Mouse (Mus musculus) liver, embryonic 16.5 days (tissue): Measurements from ENCODE around the gene Il17f. TPM values are rescaled to one million over a fixed set of nuclear protein-coding genes. Genes with fewer than 3 reads are reported as not detected.
"Not testable (repeated sequence)": the region's sequence is repeated elsewhere in the genome, so short reads cannot be mapped to it uniquely, and the experiment has no call there.

Experiments used
- ATAC-seq: fragments of 200-750 bp; cut with Nextera tagmentation; 2 replicates; pipeline ENCODE4 v1.8.0; 2017; ENCODE audit warnings: low read depth, mild to moderate bottlenecking, moderate number of reproducible peaks, moderate library complexity
- H3K27ac ChIP-seq: fragments of 300-500 bp; sonication (generic); 2 replicates; pipeline ENCODE4 v1.5.1; 2014; ENCODE audit warnings: mild to moderate bottlenecking, low read length
- H3K27me3 ChIP-seq: fragments of 300-500 bp; sonication (generic); 2 replicates; pipeline ENCODE4 v1.6.1; 2014; ENCODE audit warnings: low read depth, low read length, mixed read lengths; ENCODE audit not compliant: control insufficient read depth, insufficient read depth
- H3K36me3 ChIP-seq: fragments of 300-500 bp; sonication (generic); 2 replicates; pipeline ENCODE4 v1.6.1; 2014; ENCODE audit warnings: mild to moderate bottlenecking; ENCODE audit not compliant: control insufficient read depth, insufficient read depth
- H3K4me1 ChIP-seq: fragments of 300-500 bp; sonication (generic); 2 replicates; pipeline ENCODE4 v1.6.1; 2014; ENCODE audit warnings: low read depth, low read length, mixed read lengths; ENCODE audit not compliant: control insufficient read depth
- H3K4me2 ChIP-seq: fragments of 300-500 bp; sonication (generic); 2 replicates; pipeline ENCODE4 v1.6.1; 2014; ENCODE audit warnings: low read depth, low read length, mixed read lengths
- H3K4me3 ChIP-seq: fragments of 300-500 bp; sonication (generic); 2 replicates; pipeline ENCODE4 v1.5.1; 2014; ENCODE audit warnings: low read depth, mild to moderate bottlenecking, low read length
- H3K9ac ChIP-seq: fragments of 300-500 bp; sonication (generic); 2 replicates; pipeline ENCODE4 v1.6.1; 2014; ENCODE audit warnings: low read depth, low read length
- H3K9me3 ChIP-seq: fragments of 300-500 bp; sonication (generic); replicated peaks from 2 replicates; pipeline ENCODE4 v1.6.1; 2016; ENCODE audit warnings: low read length; ENCODE audit not compliant: control insufficient read depth
- WGBS: fragments of 180-500 bp; shearing (Covaris S2); extraction: QIAGEN DNeasy Blood & Tissue Kit; methylation state at CpG from one replicate; pipeline ENCODE4 v1.1.7; 2014; ENCODE audit not compliant: insufficient replicate concordance; 5-methylcytosine and 5-hydroxymethylcytosine counted together
- polyA plus RNA-seq: library from polyadenylated mRNA; unstranded; fragments of >200 nt; fragmentation: Nextera tagmentation; extraction: Ambion mirVana; gene quantifications from 2 replicates; pipeline ENCODE4 v1.2.1, GENCODE M21; 2015

The Il17f gene
- polyA plus RNA-seq, 1 experiment from 2014 or later, result not detected

DNA sequence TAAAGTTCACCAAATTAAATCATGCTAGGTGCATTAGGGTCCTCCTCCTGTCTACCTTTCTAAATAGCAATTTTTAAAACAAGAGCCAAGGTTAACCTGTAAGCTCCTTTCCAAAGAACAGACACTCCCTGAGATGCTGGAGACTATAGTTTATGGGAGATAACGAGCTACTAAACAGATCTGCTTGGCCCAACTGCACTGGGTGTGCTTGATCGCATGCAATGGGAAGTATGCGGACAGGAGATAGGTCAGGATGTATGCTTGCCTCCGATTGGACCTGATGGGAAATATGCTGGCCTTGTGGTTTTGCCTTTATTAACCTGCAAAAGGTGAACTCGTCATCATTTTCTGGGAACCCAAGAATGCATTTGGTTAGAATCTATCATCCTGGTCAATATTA is 4.8 kb upstream of the Il17f start:
- Histone ChIP-seq H3K9ac (no peak overlapping the region), H3K27me3 (no peaks in the 10 kb centered on the region), H3K4me1 (no peaks in the 10 kb centered on the region; the same call in 1 of the 2 replicates), H3K36me3 (peaks cover 10% of the 10 kb centered on the region), H3K4me2 (no peak overlapping the region), H3K4me3 (no peak overlapping the region), H3K27ac (no peak overlapping the region), H3K9me3 (no peaks in the 10 kb centered on the region)
- WGBS, result 49% methylated on average over 5 of the region's 5 CpGs
- peak; percentile 66; the same call in 1 of the 2 replicates for ATAC-seq

DNA sequence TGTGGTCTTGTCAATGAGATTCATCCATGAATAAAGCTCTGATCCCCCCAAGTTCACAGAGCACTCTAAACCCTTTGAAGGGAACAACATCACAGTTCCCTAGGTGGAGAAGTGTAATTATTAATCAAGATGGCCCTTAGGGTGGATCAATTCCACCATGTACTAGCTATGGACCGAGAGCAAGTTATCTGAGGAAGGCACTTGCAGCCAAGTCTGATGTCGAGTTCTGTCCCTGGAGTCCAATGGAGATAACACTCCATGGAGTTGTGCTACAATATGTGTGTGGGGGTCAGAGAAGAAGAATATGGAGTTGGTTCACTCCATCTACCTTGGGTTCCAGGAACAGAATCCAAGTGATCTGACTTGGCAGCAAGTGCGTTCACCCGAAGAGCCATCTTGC is 4.3 kb upstream of the Il17f start:
- H3K9me3 ChIP-seq, result no peaks in the 10 kb centered on the region
- WGBS, result 58% methylated on average over 4 of the region's 4 CpGs
- ATAC-seq, result peak; percentile 30; the same call in 1 of the 2 replicates
- H3K27ac ChIP-seq, result no peak overlapping the region
- H3K4me1 ChIP-seq, result no peaks in the 10 kb centered on the region; the same call in 1 of the 2 replicates
- H3K4me2 ChIP-seq, result no peak overlapping the region
- no peak overlapping the region for H3K9ac ChIP-seq
- no peaks in the 10 kb centered on the region for H3K27me3 ChIP-seq
- no peak overlapping the region for H3K4me3 ChIP-seq
- peaks cover 10% of the 10 kb centered on the region for H3K36me3 ChIP-seq

DNA sequence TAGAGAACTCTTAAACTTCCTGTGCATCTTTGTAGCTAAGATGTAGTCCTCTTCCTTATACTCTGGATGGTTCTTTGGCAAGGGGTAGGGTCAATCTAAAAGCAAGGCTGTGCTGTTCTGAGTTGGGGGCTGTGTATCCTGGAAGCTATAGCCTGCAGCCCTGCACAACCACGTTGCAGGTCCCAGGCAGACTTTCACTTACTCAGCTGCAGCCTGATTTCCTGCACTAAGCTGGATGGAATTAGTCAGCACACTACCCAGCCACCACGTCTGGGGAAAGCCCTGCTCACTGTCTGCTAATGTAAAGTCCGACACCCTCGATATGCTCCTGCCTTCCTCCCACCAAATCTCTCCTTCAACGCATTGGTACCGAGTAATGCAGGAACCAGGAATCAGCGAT is 997 bp upstream of the Il17f start:
- 48% methylated on average over 7 of the region's 7 CpGs for WGBS
- H3K27ac ChIP-seq, result no peak overlapping the region

DNA sequence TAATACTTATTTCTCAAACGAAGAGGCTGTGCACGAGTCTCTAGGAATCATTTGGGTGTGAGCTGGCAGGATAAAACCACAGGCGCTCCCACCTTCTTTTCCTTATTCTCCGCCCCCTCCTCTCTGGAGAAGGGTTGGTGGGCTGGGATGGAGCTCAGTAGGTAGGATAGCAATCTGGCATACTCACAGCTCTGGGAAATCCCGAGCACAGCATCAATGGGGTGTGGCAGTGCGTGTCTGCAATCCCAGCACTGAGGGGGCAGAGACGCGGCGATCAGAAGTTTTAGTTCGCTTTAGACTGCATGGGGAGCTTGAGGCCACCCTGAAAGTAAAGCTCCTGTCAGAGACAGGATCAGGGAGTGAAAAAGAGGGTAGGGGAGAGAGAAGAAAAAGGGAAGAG is 2.0 kb downstream of the Il17f start:
- H3K4me1 ChIP-seq, result no peaks in the 10 kb centered on the region
- H3K27ac ChIP-seq, result no peak overlapping the region
- H3K9ac ChIP-seq, result no peak overlapping the region
- no peaks in the 10 kb centered on the region for H3K36me3 ChIP-seq
- H3K9me3 ChIP-seq, result no peaks in the 10 kb centered on the region
- H3K4me2 ChIP-seq, result no peak overlapping the region
- 54% methylated on average over 10 of the region's 10 CpGs for WGBS
- H3K4me3 ChIP-seq, result no peak overlapping the region
- no peaks in the 10 kb centered on the region for H3K27me3 ChIP-seq
- ATAC-seq, result no peak

More for the DNA sequence above, 997 bp upstream of the Il17f start:
- Histone ChIP-seq H3K9ac (no peak overlapping the region), H3K4me3 (no peak overlapping the region), H3K36me3 (no peaks in the 10 kb centered on the region), H3K4me1 (no peaks in the 10 kb centered on the region; the same call in 1 of the 2 replicates), H3K27me3 (no peaks in the 10 kb centered on the region), H3K9me3 (no peaks in the 10 kb centered on the region), H3K4me2 (no peak overlapping the region)
- no peak for ATAC-seq

DNA sequence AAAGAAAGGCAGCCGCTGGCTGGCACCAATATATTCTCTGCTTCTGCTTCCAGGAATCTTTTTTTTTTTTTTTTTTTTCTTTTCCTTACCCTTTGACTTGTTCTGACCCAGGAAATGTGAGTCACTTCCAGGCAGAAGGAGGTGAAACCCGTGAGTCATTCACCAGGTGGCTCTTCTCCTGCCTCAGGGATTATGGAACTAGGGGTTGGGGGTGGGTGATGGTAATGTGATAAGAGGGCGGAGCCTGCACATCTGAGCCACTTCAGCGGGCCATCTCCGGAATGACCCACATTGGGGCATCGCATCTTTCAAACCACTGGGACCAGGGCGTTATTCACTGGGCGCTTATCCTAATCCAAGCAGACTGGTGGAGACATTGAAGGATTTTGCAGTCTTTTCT is 3.4 kb downstream of the Il17f start:
- Histone ChIP-seq H3K4me3 (no peak overlapping the region), H3K36me3 (no peaks in the 10 kb centered on the region), H3K27me3 (no peaks in the 10 kb centered on the region), H3K4me2 (no peak overlapping the region), H3K9ac (no peak overlapping the region), H3K4me1 (no peaks in the 10 kb centered on the region), H3K9me3 (no peaks in the 10 kb centered on the region), H3K27ac (no peak overlapping the region)
- no peak for ATAC-seq
- WGBS, result 38% methylated on average over 8 of the region's 8 CpGs

DNA sequence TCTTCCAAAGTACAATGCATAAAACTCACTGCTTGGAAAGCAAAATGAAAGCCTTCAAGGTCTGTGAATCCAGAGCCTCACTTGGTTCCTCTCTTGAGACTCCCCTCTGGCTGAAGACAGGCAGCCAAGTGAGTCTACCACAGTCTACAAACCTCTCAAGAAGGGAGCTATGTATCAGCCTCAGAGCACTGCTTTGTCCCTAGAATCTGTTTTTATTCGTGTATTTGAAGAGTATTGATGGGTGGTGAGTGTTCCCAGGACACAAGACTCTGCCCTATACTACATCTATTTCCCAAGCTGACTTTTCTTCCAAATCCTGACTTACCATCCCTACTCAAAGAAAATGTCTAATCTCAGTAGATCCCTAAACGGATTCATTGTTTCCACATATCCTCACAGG is 12.1 kb downstream of the Il17f start:
- no peak for ATAC-seq
- H3K4me2 ChIP-seq, result no peak overlapping the region
- no peak overlapping the region for H3K9ac ChIP-seq
- no peaks in the 10 kb centered on the region for H3K9me3 ChIP-seq
- WGBS, result 44% methylated on average over 2 of the region's 2 CpGs
- no peak overlapping the region for H3K4me3 ChIP-seq
- no peaks in the 10 kb centered on the region for H3K27me3 ChIP-seq
- H3K36me3 ChIP-seq, result no peaks in the 10 kb centered on the region
- no peaks in the 10 kb centered on the region for H3K4me1 ChIP-seq
- H3K27ac ChIP-seq, result no peak overlapping the region

DNA sequence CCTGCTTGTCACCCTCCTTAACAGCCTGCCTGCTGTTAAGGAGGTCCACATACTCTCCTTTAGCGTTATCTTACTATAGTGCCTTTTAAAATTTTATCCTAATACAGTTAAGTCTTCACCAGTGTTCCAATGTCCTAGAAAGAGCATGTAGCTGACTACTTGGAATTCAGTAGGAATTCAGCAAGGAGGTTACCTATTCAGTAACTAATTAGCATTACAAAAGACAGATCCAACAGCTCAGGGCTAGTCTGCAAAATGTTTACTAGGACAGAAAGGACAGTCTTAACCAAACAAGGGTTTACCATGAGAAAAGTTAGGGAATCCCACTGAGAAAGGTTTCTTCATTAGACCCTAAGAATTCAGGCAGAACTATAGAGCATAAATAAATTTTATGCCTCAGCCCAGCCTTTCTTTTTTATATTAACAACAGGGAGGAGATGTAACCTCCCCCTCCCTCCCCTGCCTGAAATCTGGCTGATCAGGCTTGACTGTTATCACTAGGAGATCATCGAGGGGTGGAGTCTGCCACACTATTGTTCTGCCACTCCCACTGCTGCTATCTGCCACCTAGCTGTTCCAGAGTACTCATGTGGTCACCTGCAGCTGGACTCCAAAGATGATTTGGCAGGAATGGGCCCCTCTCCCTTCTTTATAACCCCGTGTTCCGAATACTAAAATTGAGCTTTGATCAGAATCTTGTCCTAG is 16.2 kb downstream of the Il17f start:
- H3K4me3 ChIP-seq, H3K4me1 ChIP-seq, H3K9ac ChIP-seq, H3K27ac ChIP-seq, H3K27me3 ChIP-seq, H3K9me3 ChIP-seq, H3K36me3 ChIP-seq, ATAC-seq, H3K4me2 ChIP-seq: not testable (repeated sequence)
- WGBS, result 58% methylated on average over 4 of the region's 4 CpGs

DNA sequence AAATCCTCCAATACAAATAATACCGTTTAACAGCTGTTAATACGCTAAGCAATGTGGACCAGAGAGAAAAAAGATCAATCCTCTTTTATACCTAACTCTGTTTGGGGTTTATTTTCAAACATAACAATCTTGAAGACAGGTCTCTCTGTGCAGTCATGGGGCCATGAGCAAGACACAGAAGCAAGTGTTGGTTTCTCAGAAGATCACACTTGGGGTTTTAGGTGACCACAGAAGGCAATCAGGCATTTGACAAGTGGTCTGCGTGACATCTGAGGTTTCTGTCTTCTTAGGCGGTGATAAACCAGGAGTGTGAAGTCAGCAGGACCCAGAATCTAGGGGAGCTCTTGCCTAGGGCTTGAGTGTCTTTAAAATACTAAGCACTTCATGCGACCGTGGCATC is 23.9 kb downstream of the Il17f start:
- no peak for ATAC-seq
- WGBS, result 47% methylated on average over 6 of the region's 6 CpGs

DNA sequence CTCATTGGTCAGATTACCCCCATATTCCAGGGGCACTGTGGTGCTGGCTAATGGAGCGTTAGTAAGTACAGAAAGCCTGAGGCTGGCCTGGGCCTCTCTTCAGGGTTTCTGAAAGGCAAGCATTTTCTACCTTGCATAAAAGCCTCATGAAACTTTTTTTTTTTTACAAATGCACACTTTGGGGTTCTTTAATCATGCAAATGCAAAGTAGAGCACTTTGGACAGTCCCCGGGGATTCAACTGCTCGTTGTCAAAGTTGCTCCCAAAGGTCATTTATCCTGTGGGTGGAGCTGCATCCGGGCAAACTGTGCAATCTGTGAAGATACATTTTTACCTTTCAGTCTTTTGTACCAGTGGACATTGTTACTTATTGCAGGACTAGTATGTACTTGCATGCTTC is 29.0 kb downstream of the Il17f start:
- Histone ChIP-seq H3K4me2 (no peak overlapping the region), H3K27ac (no peak overlapping the region), H3K9ac (no peak overlapping the region), H3K36me3 (no peaks in the 10 kb centered on the region), H3K27me3 (no peaks in the 10 kb centered on the region), H3K4me3 (no peak overlapping the region), H3K4me1 (no peaks in the 10 kb centered on the region), H3K9me3 (no peaks in the 10 kb centered on the region)
- no peak for ATAC-seq
- 55% methylated on average over 4 of the region's 4 CpGs for WGBS

More for the DNA sequence above, 23.9 kb downstream of the Il17f start:
- H3K27ac ChIP-seq, result no peak overlapping the region
- no peaks in the 10 kb centered on the region for H3K9me3 ChIP-seq
- no peaks in the 10 kb centered on the region for H3K36me3 ChIP-seq
- H3K9ac ChIP-seq, result no peak overlapping the region
- no peak overlapping the region for H3K4me2 ChIP-seq
- H3K4me3 ChIP-seq, result no peak overlapping the region
- no peaks in the 10 kb centered on the region for H3K27me3 ChIP-seq
- H3K4me1 ChIP-seq, result no peaks in the 10 kb centered on the region
